Mouse (Mus musculus) olfactory bulb, adult 2 months (tissue): ENCODE measurements around the gene Calcoco2.

Experiments
- CTCF ChIP-seq: fragments of 200-500 bp; IDR thresholded peaks from 2 replicates; pipeline ENCODE4 v1.5.1; 2012; ENCODE audit warnings: low read depth, mild to moderate bottlenecking, low read length, moderate library complexity; ENCODE audit not compliant: insufficient read depth
- POLR2A ChIP-seq: fragments of 200-500 bp; IDR thresholded peaks from 2 replicates; pipeline ENCODE4 v1.6.1; 2012; ENCODE audit warnings: mild to moderate bottlenecking, low read depth, low read length, moderate library complexity; ENCODE audit not compliant: insufficient read depth

- TF ChIP-seq CTCF: no peak
- no peak for TF ChIP-seq POLR2A
Measured at GRCm38 (mm10) chr11:96070353-96070752, 41.4 kb downstream of the Calcoco2 start.
